Mouse (Mus musculus) left cerebral cortex, postnatal 14 days (tissue): ENCODE measurements around the gene Socs5. TPM values are rescaled to one million over a fixed set of nuclear protein-coding genes. Genes with fewer than 3 reads are reported as not detected.

Experiments used
- DNase-seq, 2 experiments: peaks; one replicate each; pipeline ENCODE4 v3.0.0; 2021 to 2022; ENCODE audit warnings: low spot score in 2 of 2, mixed read lengths in 1 of 2
- intact Hi-C: fragments of 180-260 bp; cut with DNase I; formaldehyde crosslinking; loops from one replicate; pipeline ENCODE4 v1.15.1; 2025
- total RNA-seq, 2 experiments: library from RNA; stranded (reverse); gene quantifications; 2 replicates each; pipeline ENCODE4 v1.2.3; 2021

The Socs5 gene
- total RNA-seq, 2 experiments from 2014 or later: 74.9 to 79.7 TPM

DNA sequence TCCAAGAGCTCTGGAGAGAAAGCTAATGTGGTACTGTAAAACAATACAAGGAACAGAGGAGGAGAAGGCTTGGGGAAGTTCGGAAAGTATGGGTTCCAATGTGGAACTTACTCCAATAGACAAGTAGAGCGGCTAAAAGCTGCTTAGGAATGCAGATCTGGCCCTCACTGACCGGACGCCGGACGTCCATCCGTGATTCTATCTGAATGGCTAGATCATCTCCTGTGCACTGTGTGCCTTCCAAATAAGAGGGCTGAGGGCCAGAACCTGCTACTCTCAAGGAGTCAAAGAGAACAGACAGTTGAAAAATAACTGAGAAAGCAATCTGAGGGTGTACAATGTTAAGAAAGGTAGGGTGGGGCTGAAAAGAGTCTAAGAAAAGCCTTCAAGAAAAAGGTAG, 1.5 kb upstream of the Socs5 start:
- DNase-seq: no peak
- intact Hi-C loops: loop anchor here (5.0 kb wide), 3 partner anchors 64 to 144 kb away; partner anchors contain the start of gene Rhoq

DNA sequence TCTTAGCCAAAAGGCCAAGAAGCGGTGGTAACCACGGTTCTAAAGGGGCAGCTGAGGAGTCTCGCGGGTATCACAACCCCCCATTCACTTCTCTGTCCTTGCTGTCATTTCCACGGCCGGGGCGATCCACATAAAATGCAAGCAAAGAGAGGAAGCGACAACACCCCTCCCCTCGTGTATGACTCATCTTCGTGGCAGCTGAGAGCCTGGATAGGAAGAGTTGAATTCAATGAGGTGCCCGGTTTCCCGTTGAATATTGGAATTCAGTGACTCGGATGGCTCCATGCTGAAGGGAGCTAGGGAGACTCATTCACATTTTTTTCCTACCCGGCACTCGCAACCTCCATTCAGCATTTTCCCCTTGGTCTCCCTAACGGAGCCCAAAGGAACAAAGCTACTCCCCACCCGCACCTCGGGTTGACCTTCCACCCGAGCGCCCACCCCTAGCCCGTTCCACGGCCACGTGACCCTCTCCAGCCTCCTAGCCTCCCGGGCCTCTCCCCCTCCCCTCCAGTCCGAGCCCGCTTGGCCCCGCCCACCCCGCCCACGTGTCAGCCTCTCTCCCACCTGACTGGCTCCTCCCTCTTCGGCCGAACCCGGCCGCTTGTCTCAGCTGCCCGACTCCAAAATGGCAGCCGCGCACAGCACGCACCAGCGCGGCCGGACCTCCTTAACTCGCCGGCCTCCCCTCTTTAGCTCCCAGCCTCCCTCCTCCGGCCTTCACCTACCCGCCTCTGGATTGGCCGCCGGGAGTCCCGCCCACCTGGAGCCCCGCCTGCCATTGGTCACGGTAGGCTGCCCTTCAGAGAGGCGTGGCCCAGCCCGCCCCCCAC, 572 bp upstream of the Socs5 start:
- intact Hi-C loops: loop anchor here (5.0 kb wide), 3 partner anchors 65 to 145 kb away; partner anchors contain the start of gene Rhoq

DNA sequence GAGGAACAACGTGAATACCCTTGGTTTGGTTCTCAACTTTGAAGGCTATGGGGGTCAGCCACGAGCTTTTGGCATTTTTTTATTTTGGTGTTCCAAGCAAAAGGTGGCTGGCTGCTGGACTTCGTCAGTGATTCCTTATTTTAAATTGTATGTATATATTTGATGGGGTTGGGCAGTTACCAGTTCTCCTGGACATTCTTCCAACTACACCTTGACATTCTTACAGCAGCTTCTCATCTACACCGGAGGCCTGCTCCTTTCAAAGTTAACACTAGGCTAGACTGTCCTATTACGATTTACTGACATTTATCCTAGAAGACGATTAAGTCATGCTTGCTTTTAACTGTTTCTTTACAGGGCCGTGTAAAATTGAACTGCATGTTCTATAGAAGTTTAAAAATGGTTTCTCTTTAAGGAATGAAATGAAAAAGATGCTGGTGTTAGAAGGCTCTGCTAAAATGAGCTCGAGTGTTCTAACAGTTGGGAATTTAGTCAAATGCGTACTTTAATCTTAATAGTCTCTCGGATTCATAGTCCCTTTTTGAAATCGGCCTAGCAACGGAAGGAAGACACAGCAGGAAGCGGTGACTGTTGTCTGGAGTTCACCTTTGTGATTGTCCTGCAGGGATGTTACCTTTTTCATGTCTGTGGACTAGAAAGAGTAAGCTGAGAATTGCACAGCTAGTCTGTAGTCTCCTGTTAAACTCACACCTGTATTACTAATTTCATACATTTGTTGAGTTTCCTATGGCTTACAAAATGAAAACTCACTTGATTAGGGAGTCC, 1.2 kb downstream of the Socs5 start:
- DNase-seq: no peak
- intact Hi-C loops: loop anchor here (5.0 kb wide), 3 partner anchors 66 to 146 kb away; partner anchors contain the start of gene Rhoq

More for the DNA sequence above, 572 bp upstream of the Socs5 start:
- peak; percentile 98 for DNase-seq

DNA sequence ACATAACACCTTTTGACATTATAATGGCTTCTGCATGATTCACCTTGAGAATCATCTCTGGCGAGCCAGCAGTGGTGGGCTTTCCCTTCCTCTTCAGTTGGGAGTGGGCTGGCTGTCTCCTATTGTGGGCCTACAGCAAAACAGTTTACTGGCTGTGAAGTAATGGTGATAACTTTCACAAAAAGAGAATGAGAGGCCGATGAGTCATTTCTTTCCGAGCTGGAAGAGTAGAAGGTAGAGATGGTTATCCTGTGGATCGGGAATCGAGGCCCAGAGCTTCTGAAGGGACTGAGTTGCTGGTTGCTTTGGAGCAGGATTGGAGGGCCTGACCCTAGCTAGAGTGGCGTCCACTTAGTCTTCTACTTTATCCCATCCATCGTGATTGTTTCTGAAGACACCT, 2.0 kb downstream of the Socs5 start:
- intact Hi-C loops: loop anchor here (5.0 kb wide), 3 partner anchors 67 to 147 kb away; partner anchors contain the start of gene Rhoq
- DNase-seq: no peak

DNA sequence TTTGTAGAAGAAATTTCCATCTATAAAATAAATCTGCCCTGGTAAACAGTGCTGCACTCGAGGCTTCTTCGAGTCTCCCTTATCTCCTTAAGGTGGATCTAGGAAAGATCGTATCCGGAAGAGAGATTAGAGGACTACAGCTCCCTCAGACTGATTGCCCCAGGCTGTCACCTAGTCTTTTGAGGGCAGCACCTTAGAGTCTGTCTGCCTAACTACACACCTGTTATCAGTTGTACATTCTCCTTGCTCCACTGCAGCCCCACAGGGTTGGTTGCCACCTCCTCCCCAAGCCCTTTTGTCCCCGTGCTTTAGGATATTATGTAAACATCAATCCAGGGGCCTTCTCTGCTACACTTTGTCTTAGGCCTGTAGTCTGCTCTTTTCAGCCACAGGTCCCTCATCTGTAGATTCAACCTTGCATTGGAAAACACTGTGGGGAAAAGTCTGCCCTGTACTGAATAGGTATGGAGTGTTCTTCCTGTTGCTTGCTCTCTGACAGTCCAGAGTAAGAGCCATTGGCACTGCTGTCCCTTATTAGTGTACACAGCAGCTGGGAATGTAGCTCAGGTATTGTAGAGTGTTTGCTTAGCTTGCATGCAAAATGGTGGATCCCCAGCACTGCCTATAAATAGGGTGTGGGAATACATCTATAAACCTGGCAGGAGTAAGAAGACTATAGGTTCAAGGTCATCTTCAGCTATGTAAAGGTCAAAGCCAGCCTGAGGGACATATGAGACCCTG, 5.5 kb downstream of the Socs5 start:
- no peak for DNase-seq
- intact Hi-C loops: no loop called here

DNA sequence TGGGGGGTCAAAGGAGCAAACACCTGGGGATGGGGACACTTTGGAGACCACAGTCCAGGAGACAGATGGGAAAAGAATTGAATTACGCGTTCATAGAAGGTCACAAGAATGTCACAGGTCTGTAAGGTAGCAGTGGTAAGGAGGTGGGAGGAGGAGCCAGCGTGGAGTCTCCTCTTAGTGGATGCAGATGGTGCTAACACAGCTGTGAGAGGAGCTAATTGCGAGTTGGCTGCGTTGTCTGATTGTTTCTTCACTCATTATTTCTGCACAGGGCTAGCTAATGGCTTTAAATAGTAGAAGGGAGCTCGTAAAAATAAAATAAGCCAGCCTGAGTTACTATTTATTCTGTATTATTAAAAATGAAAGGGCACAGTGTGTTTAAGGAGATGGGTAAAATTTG, 8.1 kb downstream of the Socs5 start:
- intact Hi-C loops: no loop called here

DNA sequence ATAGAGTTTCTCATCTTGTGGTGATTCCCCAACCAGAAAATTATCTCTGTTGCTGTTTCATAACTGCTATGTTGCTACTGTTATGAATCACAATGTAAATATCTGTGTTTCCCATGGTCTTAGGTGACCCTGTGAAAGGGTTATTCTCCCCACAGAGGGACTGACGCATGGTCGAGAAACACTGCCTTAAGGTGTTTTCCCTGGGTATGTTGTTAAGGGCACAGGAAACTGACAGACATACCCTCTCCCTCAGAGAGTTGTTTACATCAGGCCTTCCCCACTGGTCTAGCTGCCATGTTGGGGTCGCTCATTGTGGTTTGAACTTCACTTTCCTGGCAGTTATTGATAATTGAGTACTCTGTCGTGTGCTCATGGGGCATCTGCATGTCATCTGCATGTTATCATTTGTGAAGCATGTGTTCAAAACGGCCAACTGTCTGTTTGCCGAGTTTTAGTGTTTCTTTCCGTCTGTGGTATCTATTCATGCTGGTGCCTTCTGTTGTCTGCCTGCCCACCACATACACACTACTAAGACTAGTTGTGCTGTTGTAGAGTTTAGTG, 11.6 kb downstream of the Socs5 start:
- no peak for DNase-seq
- intact Hi-C loops: no loop called here

More for the DNA sequence above, 8.1 kb downstream of the Socs5 start:
- DNase-seq: no peak

DNA sequence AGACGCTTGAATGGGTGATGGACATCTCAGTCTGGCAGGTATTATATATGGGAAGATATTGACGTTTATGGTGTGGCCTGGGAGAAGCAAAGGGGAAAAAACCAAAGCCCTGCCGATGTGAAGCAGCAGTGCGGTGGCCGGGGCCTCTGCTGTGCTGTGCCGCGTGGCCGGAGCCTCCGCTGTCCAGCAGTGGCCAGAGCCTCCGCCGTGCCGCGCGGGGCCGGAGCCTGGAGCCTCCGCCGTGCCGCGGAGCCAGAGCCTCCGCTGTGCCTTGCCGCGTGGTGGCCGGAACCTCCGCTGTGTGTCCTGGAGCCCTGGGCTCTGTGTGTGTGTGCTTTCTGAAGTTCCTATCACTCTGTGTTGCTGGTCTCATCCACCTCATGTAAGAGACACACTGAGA, 17.9 kb downstream of the Socs5 start:
- intact Hi-C loops: no loop called here
- no peak for DNase-seq

DNA sequence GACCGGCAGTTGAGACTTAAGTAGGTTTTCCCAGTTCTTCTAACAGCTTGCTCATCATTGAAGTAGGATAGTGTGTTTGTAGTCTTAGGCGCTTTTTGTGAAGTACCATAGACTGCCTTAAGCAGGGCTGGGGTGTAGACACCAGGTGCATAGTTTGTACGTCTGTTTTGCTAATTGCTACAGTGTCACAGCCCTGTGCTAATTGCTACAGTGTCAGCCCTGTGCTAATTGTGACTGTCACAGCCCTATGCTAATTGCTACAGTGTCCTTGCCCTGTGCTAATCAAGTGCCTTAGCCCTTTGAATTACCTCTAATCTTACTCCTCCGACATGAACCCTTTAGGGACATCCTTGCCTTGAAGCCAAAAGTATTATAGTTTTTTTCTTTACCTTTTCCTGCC, 24.8 kb downstream of the Socs5 start:
- no peak for DNase-seq
- intact Hi-C loops: no loop called here

DNA sequence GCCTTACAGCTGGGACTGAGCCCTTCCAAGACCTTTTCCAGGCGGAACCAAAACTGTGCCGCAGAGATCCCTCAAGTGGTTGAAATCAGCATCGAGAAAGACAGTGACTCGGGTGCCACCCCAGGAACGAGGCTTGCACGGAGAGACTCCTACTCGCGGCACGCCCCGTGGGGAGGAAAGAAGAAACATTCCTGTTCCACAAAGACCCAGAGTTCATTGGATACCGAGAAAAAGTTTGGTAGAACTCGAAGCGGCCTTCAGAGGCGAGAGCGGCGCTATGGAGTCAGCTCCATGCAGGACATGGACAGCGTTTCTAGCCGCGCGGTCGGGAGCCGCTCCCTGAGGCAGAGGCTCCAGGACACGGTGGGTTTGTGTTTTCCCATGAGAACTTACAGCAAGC, 26.3 kb downstream of the Socs5 start:
- intact Hi-C loops: no loop called here

DNA sequence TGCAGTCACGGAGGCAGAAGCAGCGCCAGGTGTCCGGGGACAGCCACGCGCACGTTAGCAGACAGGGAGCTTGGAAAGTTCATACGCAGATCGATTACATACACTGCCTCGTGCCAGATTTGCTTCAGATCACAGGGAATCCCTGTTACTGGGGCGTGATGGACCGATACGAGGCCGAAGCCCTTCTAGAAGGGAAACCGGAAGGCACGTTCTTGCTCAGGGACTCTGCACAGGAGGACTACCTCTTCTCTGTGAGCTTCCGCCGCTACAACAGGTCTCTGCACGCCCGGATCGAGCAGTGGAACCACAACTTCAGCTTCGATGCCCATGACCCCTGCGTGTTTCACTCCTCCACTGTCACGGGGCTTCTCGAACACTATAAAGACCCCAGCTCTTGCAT, 27.2 kb downstream of the Socs5 start:
- intact Hi-C loops: no loop called here
- no peak for DNase-seq

More for the DNA sequence above, 26.3 kb downstream of the Socs5 start:
- no peak for DNase-seq

DNA sequence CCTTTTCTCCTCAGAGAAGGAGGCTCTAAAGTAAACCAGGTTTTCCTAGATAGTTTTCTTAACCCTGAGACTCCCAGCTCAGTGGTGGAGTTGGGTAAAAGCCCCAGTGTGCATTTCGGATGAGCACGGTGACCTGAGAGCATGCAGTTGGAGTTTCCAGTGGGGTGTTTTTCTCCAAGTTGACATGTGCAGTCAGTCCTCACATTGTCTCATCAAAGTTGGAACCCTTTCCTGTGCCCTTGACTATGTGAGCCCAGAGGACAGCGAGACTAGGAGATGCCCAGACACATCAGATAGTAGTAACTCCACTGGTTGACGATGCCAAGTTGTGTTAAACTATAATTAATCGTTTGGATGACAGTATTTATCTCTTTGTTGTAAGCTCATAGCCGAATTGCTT, 28.3 kb downstream of the Socs5 start:
- no peak for DNase-seq
- intact Hi-C loops: no loop called here

DNA sequence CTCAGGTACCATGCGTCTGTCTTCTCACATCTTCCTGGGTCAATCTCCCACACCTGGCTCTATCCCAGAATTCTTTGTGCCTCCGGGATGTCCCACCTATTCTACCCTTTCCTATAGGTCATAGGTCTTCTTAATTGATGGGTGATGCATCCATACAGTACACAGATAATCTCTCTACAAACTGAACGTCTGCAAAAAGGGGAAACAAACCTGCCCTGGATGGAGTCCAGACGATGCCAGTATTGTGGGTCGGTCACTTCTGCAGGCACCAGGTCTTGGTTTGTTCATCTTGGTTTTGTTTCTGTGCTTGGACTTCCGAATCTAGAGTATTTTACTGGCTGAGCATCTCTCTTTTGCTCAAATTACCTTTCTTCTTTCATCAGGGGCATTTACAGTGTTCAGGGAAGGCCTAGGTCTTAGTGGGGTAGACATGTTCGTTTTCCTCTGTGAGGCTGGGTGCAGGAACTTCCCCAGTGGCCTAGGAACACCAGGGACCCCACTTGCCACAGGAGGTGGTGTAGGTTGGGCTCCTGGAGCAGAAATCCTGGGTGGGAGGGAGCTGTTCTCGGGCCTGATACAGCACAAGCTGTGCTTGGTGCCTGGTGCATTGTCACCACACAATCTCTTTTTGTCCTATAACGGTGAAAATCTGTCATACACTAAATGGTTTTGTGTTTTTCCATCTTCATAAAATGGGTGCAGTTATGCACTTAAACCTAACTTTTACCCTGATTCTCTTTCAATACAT, 33.9 kb downstream of the Socs5 start:
- no peak for DNase-seq
- intact Hi-C loops: no loop called here

DNA sequence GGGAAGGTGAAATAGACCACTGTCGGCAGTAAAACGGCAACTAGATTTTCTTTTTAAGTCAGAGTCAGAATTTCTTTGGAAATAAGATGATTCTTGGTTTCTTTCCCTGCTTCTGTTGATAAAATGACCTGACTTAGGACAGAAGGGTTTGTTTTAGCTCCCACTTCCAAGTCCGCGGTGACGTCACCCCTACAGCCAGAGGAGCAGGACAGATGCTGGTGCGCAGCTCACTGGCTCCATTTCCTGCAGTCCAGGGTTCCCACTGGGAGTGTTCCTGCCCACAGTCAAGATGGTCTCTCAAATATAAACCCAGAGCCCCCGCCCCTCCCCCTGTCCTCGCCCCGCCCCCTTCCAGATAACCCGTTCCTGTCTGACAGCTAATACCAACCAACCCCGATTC, 34.8 kb downstream of the Socs5 start:
- DNase-seq: no peak
- intact Hi-C loops: no loop called here

DNA sequence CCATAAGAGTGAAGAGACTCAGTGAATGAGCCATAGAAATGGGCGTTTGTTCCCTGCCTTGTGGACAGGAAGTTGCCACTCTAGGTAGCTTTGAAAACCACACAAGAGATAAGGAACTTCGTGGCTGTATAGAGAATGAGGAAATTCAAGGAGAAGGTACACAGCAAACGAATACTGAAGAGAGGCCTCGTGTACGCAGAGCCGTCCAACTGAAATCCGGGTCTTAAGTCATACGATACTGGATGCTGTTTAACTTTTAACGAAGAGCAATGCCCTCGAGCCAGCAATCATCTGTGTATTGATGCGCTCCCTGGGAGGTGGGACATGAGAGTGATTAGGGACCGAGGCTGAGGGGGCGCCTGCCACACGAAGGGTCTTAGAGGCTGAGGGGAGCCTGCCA, 35.7 kb downstream of the Socs5 start:
- intact Hi-C loops: no loop called here

DNA sequence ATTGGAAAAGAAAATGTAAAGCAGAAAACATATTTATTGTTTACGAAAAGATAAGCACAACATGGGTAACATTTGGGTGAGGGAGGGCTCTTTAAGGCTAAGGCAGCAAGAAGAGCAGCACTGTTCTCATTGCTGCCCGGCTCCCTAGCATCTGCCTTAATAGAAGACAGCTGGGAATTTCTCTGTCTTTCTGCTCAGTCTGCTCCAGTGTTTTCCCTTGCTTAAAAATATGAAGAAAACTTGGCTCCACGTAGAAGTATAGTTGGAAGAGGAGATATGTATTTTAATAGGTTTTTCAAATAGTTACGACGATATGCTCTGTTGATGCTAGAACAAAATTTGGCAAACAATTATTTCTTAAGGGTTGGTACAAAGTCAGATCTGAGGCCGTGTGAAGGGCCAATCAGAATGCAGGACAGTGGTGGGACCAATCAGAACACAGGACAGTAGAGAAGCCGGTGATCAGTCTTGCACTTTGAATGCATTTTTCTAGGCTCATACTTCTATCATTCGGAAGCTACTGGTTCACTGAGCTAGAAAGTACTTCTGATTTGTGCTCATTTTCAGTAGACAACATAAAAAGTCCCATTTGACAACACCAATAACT, 39.0 kb downstream of the Socs5 start:
- no peak for DNase-seq
- intact Hi-C loops: no loop called here

More for the DNA sequence above, 35.7 kb downstream of the Socs5 start:
- DNase-seq: no peak

DNA sequence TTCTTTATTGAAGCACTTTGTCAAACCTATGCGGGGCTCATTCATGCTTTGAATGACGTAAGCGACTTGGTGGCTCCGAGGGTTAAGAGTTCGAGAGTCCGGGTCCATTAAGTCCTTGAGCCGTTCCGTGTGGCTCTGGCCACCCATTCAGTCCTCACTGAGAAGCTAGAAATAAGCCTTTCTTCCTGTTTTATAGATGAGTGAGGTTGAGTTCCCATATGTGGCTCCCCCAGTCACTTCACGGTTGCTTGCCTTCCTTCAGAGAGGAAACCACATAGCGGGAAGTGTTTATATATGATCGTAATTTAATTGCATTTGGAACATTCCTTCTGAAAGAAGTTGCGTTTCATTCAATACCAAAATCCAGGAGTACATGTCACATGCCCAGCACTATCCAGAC, 42.3 kb downstream of the Socs5 start:
- intact Hi-C loops: no loop called here
- no peak for DNase-seq

DNA sequence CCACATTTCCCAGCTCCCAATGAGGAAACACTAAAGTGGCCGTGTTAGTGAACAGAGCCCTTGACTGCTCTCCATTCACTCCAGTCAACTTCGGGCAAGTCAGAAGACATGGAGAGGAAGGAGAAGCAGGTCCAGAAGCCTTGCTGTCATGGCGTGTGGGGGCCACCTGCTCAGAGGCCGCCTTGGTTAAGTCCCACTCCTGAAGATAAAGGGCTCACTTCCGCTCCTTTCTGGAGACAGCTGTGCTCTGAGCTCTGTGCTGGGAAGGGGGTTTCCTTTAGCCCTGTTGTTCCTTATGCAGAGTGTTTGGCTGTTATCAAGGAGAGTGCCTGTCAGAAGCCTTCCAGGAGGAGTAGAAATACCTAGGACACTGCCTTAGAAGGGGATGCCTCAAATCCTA, 45.5 kb downstream of the Socs5 start:
- no peak for DNase-seq
- intact Hi-C loops: no loop called here
